Mouse (Mus musculus) G1E (cell line): ENCODE data around the gene Nat14.

Experiments
- CTCF ChIP-seq: IDR thresholded peaks from 2 replicates; pipeline ENCODE4 v1.5.1; 2012; ENCODE audit warnings: low read depth, low read length, inconsistent platforms, mixed read lengths
- GATA1 ChIP-seq: IDR thresholded peaks from 2 replicates; pipeline ENCODE4 v1.6.1; 2012; ENCODE audit warnings: borderline replicate concordance, low read length, inconsistent platforms, mixed read lengths
- GATA2 ChIP-seq: IDR thresholded peaks from 2 replicates; pipeline ENCODE4 v1.6.1; 2012; ENCODE audit warnings: low read depth, low read length, inconsistent platforms, borderline replicate concordance

DNA sequence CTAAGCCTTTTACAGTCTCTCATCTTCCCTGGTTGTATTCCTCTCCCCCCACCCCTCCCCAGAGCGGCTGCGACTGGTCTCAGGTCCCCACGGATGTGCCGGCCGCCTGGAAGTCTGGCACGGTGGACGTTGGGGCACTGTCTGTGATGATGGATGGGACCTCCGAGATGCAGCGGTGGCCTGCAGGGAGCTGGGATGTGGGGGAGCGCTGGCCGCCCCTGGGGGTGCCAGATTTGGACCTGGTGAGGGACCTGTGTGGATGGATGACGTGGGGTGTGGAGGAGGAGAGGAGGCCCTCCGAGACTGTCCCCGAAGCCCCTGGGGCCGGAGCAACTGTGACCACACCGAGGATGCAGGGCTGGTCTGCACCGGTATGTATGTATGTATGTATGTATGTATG, 6.5 kb downstream of the Nat14 start:
- TF ChIP-seq CTCF, result no peak
- TF ChIP-seq GATA1, result no peak
- no peak for TF ChIP-seq GATA2
